Mouse (Mus musculus): ENCODE measurements around the gene Hs3st5.
"Not testable (repeated sequence)": the region's sequence is repeated elsewhere in the genome, so short reads cannot be mapped to it uniquely, and the experiment has no call there.

Hs3st5 gene

DNA sequence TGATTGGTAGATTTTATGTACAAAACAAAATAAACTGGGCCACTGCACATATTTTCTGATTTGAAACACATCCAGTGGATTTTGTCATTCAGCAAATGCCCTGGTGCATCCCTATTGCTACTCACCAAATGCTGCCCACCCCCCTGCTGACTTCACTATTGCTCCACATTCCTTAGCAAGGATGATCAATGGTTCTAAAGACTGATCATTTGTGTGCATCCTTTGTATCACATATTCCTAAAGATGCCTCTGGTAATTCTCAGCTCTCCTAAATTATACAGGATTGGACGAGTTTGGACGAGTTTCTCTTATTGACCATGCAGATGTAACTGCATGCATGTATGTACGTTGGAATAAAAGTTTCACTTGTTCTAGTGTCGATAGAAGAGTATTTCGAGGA is 52.1 kb downstream of the Hs3st5 start:
- DNase-seq: no peak

DNA sequence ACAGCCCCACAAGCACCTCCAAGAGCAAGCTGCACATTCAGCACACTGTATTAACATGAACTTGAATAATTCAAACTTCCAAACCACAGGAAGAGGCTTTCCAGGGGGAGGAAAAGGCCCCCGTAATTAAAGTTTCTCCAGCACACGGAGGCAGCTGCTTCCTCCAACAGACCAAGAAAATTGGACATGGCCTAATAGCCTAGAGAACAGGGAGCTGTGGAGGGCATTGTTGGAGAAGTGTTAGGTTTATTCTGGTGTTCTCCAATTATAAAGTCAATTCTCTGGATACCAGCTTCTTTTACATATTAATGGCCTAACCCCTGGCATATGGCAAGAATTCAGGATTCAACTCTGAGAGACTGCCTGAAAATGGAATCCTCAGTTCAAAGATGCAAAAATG is 60.6 kb downstream of the Hs3st5 start:
- DNase-seq: no peak

DNA sequence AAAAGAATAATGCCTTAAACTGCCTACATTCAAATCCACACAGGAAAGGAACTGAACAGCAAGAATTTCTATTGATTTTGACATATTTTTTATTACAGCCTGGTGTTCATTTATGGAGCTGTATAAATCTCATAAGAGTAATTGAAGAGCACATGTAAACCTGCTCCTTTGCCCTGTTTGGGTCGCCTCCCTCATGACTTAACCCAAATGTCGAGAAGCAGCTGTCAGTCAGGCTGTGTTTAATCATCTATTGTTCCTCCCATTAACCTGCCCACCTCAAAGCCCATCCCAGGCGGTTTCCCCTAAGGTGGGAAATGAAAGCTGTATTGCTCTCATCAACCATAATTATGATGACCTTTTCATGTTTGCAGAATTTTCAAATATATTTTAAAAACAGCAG is 65.9 kb downstream of the Hs3st5 start:
- no peak for DNase-seq

GRCm38 (mm10) chr10:36578375-36579145 is 71.9 kb downstream of the Hs3st5 start:
- DNase-seq: no peak

- peak in 1 of 2 experiments; percentile 6 for DNase-seq
Measured at GRCm38 (mm10) chr10:36610400-36610799, 103.8 kb downstream of the Hs3st5 start.

GRCm38 (mm10) chr10:36611415-36611814 is 104.8 kb downstream of the Hs3st5 start:
- DNase-seq: not testable (repeated sequence)

- DNase-seq: no peak
Measured at GRCm38 (mm10) chr10:36623037-36623436, 116.4 kb downstream of the Hs3st5 start.

GRCm38 (mm10) chr10:36627952-36628351 is 121.3 kb downstream of the Hs3st5 start:
- no peak for DNase-seq

DNA sequence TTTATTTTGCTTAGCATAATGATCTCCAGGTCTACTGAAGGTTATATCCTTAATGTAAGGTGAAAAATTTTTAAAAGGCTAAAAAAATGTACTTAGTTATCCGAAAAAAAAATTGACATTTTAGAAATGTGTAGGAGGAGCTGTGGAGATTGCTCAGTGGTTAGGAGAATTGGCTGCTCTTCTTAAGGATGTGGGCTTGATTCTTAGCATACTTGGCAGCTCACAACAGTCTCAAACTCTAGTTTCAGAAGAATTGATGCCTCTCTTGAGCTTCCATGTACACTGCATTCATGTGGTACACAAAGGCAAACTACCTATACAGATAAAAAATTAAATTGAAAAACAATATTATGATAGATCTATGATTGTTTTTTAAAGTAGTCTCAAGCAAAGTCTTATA is 125.1 kb downstream of the Hs3st5 start:
- no peak for DNase-seq

DNA sequence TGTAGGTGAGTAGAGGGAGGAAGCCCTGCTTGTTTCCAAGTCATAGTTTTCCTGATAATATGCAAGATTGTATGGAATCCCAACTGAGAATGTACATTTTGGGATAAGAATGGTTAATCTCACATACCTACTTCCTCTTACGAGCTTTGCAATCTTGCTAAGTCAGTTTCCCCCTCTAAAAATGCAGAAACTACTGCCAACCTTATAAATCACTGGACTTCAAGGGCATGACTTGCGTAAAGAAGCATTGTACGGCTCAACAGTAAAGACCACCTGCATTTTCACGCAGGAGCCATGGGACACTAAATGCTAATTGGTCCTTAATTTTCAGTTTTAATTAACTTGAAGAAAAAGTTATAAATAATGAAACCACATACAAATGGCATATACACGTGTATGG is 144.0 kb downstream of the Hs3st5 start:
- no peak for DNase-seq

DNA sequence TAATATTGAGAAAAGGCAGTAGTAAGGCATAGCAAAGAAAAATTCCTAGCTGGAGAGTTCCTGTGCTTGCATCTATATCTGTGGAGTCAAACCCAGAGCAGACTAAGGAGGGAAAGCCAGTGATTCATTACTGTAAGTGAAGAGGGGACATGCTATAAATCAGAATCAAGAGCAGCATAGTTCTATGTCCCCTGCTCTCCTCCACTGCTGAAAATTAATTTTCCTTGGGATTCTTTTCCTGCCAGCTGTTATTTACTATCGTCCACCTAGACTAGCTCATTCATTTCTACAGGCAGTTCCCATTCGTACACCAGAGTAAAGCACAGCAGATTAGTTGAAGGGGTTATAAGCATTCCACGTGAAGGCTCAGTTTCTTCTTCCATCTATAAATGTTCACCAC is 207.4 kb downstream of the Hs3st5 start:
- no peak for DNase-seq

- DNase-seq: no peak
Measured at GRCm38 (mm10) chr10:36726239-36726638, 219.6 kb downstream of the Hs3st5 start.

GRCm38 (mm10) chr10:36729361-36730098 is 222.9 kb downstream of the Hs3st5 start:
- DNase-seq: peak; percentile 5 to 16

DNA sequence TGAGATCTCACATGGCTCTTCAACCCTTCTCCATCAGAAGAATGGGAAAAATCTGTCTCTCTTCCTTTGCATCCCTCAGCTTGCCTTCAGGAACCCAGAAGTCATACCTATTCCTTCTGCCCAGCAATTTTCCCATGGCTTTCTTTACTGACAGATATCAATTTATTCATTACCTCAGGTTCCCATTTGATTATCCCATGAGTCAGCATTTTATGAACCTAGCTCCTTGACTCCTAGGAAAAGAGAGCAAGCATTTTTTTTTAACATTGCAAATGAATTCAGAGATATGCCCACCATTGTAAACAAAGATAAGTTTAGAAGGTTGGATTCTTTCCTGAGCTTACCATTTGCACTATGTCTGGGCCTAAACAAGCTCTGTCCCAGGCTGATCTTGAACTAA is 232.8 kb downstream of the Hs3st5 start:
- DNase-seq: no peak

DNA sequence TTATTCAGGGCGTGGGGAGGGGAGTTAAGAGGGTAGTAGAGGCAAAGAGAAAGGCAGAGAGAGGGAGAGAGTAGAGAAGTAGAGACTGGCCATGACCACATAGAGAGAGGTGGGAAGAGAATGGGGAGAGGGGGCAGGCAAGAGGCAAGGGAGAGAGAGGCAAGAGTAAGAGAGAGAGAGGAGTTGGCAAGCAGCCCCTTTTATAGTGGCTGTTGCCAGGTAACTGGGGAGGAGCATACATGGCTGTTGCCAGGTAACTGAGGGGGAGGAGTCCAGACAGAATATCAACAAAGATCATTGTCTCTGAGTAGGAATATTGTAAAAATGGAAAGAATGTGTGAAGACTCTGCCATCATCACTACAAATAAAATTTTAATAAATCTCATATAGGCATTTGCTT is 243.4 kb downstream of the Hs3st5 start:
- DNase-seq: no peak

GRCm38 (mm10) chr10:36754471-36754870 is 247.9 kb downstream of the Hs3st5 start:
- DNase-seq: no peak

DNA sequence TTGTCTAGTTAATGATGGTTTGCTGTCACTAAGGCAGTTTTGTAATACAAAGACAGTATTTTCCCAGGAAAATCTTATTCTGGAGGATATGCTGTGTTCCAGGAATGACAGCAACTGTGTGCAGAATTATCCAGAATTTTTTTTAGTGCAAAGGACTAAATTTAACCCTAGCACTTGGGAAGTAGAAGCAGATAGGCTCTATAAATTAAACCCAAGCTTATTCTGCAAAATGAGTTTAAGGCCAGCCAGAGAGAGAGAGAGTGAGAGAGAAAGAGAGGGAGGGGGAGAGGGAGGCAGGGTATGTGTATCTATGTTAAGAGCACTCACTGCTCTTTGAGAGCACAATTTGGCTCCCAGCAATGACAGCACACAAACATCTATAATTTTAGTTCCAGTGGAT is 267.0 kb downstream of the Hs3st5 start:
- DNase-seq: no peak

GRCm38 (mm10) chr10:36774898-36775297 is 268.3 kb downstream of the Hs3st5 start:
- DNase-seq: no peak

DNA sequence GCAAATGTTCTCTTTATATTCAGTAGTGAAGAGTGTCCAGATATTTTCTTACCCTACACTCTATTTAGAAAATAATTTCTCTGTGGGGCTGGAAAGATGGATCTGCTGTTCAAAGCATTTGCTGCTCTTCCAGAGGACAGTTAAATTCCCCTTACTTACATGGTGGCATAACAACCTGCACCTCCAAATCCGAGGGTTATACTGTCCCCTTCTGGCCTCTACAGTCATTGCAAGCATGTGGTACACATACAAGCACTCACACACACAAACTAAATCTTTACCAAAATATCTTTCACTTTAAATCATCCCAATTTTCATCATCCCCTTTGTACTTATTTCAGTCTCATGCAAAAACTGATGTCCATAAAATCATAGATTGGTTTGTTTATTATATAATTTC is 275.0 kb downstream of the Hs3st5 start:
- DNase-seq: no peak

GRCm38 (mm10) chr10:36786970-36787369 is 280.4 kb downstream of the Hs3st5 start:
- no peak for DNase-seq

- peak in 1 of 2 experiments; percentile 7 for DNase-seq
Measured at GRCm38 (mm10) chr10:36791771-36792170, 285.2 kb downstream of the Hs3st5 start.

DNA sequence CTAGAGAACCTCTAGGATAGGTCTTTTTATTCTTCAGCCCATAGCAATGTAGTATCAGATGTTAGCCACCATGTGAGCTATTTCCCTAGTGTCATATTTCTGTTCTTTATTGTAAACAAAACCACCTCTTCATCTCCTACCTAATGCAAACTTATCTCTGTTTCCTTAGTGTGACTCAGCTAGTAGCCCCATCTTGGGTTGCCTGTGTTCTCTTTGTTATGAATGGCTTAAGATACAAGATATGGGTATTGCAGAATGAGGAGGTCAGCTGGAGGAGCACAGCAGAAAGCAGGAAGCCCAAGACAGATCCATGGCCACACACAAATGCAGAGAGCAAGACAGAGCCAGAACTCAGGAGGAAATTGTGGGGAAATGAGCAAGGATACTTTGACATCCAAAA is 288.7 kb downstream of the Hs3st5 start:
- no peak for DNase-seq

GRCm38 (mm10) chr10:36800925-36801482 is 294.4 kb downstream of the Hs3st5 start:
- DNase-seq: no peak

GRCm38 (mm10) chr10:36803705-36804104 is 297.1 kb downstream of the Hs3st5 start:
- no peak for DNase-seq

Data from cerebellum, postnatal 36 days (tissue).